Mouse (Mus musculus) heart, postnatal 0 days (tissue): ENCODE results near the gene Aig1. TPM values are rescaled to one million over a fixed set of nuclear protein-coding genes. Genes with fewer than 3 reads are reported as not detected.
"Not testable (repeated sequence)": the region's sequence is repeated elsewhere in the genome, so short reads cannot be mapped to it uniquely, and the experiment has no call there.

Experiments
- ATAC-seq: fragments of 200-750 bp; cut with Nextera tagmentation; 2 replicates; pipeline ENCODE4 v1.8.0; 2017; ENCODE audit warnings: low read depth, moderate number of reproducible peaks, moderate library complexity; ENCODE audit not compliant: insufficient read depth
- DNase-seq: peaks from one replicate; pipeline ENCODE4 v3.0.0-alpha.2; 2016; ENCODE audit warnings: low spot score
- H3K27ac ChIP-seq: fragments of 300-500 bp; sonication (generic); 2 replicates; pipeline ENCODE4 v1.5.1; 2014; ENCODE audit warnings: low read depth, mild to moderate bottlenecking
- H3K27me3 ChIP-seq: fragments of 300-500 bp; sonication (generic); 2 replicates; pipeline ENCODE4 v1.6.1; 2014; ENCODE audit warnings: low read length, mixed read lengths; ENCODE audit not compliant: control insufficient read depth, insufficient read depth
- H3K36me3 ChIP-seq: fragments of 300-500 bp; sonication (generic); replicated peaks from 2 replicates; pipeline ENCODE4 v1.6.1; 2014; ENCODE audit warnings: low read length, mixed read lengths; ENCODE audit not compliant: control insufficient read depth, insufficient read depth
- H3K4me1 ChIP-seq: fragments of 300-500 bp; sonication (generic); 2 replicates; pipeline ENCODE4 v1.6.1; 2014; ENCODE audit warnings: antibody characterized with exemption; ENCODE audit not compliant: control insufficient read depth, insufficient read depth
- H3K4me2 ChIP-seq: fragments of 300-500 bp; sonication (generic); 2 replicates; pipeline ENCODE4 v1.6.1; 2014; ENCODE audit warnings: low read depth, mild to moderate bottlenecking, low read length, moderate library complexity
- H3K4me3 ChIP-seq: fragments of 300-500 bp; sonication (generic); 2 replicates; pipeline ENCODE4 v1.5.1; 2014; ENCODE audit warnings: low read depth, low read length
- H3K9ac ChIP-seq: fragments of 300-500 bp; sonication (generic); replicated peaks from 2 replicates; pipeline ENCODE4 v1.6.1; 2014; ENCODE audit warnings: low read depth, low read length, mixed read lengths
- H3K9me3 ChIP-seq: fragments of 300-500 bp; sonication (generic); replicated peaks from 2 replicates; pipeline ENCODE4 v1.6.1; 2016; ENCODE audit warnings: low read length; ENCODE audit not compliant: control insufficient read depth
- CTCF ChIP-seq: IDR thresholded peaks from 2 replicates; pipeline ENCODE4 v1.5.1; 2016; ENCODE audit warnings: antibody characterized with exemption, control low read depth, low read depth
- EP300 ChIP-seq: IDR thresholded peaks from 2 replicates; pipeline ENCODE4 v1.6.1; 2016; ENCODE audit warnings: antibody characterized with exemption, low read depth
- WGBS: fragments of 180-500 bp; shearing (Covaris S2); extraction: QIAGEN DNeasy Blood & Tissue Kit; methylation state at CpG from one replicate; pipeline ENCODE4 v1.1.7; 2014; 5-methylcytosine and 5-hydroxymethylcytosine counted together
- polyA plus RNA-seq: library from polyadenylated mRNA; unstranded; fragments of >200 nt; fragmentation: Nextera tagmentation; extraction: Ambion mirVana; gene quantifications from 2 replicates; pipeline ENCODE4 v1.2.1, GENCODE M21; 2015
- total RNA-seq: library from RNA; depleted of rRNA; stranded (reverse); fragments of >200 nt; gene quantifications from 2 replicates; pipeline ENCODE4 v1.2.3, GENCODE M21; 2014; ENCODE audit warnings: low replicate concordance

Gene Aig1
- total and polyA plus RNA-seq, 2 experiments from 2014 or later, result 77.4 to 147 TPM

DNA sequence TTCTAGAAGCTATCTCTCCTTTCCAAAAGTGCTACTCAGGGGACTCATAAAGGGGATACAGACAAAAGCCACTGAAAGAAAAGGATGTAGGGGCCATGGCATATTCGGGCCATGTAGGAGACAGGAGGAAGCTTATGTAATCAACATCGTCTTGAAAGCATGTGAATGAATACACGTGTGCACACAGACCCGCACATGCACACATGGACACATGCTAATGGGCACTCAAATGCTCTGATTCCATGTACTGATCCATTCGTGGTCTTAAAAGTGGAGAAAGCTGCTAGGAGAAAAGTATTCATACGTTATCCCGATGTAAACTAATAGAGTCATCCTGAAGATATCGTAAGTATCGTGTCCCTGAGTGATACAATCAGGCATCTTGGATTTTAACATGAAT lies 36.8 kb upstream of the Aig1 start:
- H3K27ac ChIP-seq, result no peak overlapping the region
- TF ChIP-seq CTCF (no peak), EP300 (no peak)
- no peaks in the 10 kb centered on the region for H3K27me3 ChIP-seq
- no peak for DNase-seq
- H3K9me3 ChIP-seq, result peaks cover 3% of the 10 kb centered on the region; the same call in 1 of the 2 replicates
- H3K4me3 ChIP-seq, result no peak overlapping the region
- no peaks in the 10 kb centered on the region for H3K36me3 ChIP-seq
- no peak overlapping the region for H3K9ac ChIP-seq
- H3K4me2 ChIP-seq, result no peak overlapping the region
- 85% methylated on average over 9 of the region's 9 CpGs for WGBS
- no peak for ATAC-seq
- H3K4me1 ChIP-seq, result no peaks in the 10 kb centered on the region

DNA sequence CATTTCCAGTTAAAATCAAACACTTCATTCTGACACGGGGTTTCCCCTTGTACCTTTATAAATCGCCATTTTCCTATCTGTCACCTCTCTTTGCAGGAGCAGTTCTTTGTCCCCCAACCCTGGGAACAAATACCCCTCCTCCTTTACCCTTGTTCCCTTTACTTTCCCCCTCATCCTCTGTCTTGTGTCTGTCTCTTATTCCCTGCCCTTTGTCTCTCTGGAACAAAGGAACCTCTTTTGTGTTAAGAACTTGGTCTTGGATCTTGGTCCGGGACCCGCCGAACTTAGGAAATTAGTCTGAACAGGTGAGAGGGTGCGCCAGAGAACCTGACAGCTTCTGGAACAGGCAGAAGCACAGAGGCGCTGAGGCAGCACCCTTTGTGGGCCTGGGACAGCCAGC lies 24.0 kb upstream of the Aig1 start:
- not testable (repeated sequence) for ATAC-seq, DNase-seq, H3K4me1 ChIP-seq, H3K27ac ChIP-seq, H3K4me2 ChIP-seq, H3K36me3 ChIP-seq, H3K4me3 ChIP-seq, H3K9ac ChIP-seq, H3K9me3 ChIP-seq, H3K27me3 ChIP-seq
- 88% methylated on average over 6 of the region's 7 CpGs for WGBS

DNA sequence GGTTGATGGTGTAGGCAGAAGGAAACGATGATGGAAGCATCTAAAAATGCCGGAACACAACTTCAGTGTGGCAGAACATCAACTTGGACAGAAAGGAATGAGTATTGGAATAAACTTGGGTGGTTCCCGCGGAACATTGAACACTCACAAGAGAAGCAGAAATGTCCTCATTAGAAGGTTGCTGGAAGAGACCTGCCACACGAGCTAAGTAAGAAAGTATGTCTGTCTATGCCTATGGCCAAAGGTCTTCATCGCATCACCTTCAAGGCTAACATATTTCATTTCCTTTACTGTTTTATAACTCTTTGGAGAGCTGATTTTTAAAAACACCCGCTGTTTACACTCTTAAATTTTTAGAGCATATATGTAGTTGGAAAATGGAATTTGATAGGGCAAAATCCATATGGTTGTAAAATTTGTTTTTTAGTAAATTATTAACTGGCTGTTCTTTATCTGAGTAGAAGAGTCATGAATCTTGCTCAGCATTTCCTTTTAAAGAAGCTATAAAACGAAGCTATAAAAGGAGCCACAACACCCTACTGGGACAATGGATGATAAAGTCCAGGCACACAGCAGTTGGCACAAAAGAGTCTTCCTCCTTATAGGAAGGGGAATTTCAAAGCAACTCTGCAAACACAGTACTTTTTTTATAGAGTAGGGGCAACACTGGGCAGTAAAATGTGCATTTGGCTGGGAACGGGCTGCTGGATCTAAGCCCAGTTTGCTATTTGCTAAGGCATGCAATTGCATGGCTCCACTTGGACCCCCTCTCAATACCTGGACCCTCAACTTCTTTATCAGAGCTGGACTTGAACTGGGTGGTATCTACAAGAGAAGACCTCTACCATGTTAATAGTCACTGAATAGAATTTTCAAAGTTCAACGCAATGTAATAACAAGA lies 14.4 kb upstream of the Aig1 start:
- no peaks in the 10 kb centered on the region for H3K9me3 ChIP-seq
- no peaks in the 10 kb centered on the region; the same call in 1 of the 2 replicates for H3K4me1 ChIP-seq
- DNase-seq (no peak), ATAC-seq (no peak)
- no peaks in the 10 kb centered on the region for H3K27me3 ChIP-seq
- H3K9ac ChIP-seq, result no peak overlapping the region
- TF ChIP-seq CTCF (no peak), EP300 (no peak)
- 81% methylated on average over 10 of the region's 10 CpGs for WGBS
- no peak overlapping the region for H3K4me3 ChIP-seq
- H3K4me2 ChIP-seq, result no peak overlapping the region
- H3K27ac ChIP-seq, result no peak overlapping the region
- no peaks in the 10 kb centered on the region for H3K36me3 ChIP-seq

DNA sequence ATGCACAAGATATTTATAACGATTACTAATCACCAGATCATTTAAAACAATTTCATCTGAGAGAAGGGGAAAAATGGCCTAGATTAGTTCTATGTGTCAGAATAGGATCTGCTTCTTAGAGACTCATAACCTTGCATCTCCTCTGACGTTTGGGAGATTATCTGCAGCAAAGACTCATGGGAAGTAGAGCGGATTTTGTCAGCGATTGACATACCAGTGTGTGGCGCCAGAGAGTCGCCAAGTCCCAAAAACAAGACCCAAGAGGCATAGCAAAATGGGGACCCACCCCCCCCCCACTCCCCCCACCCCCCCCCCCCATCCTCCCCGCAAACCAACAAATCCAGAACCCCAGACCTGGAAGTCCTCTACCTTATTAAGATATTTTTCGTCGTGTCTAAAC lies 13.7 kb upstream of the Aig1 start:
- Histone ChIP-seq H3K9me3 (no peaks in the 10 kb centered on the region), H3K36me3 (no peaks in the 10 kb centered on the region), H3K9ac (no peak overlapping the region), H3K4me3 (no peak overlapping the region), H3K27me3 (no peaks in the 10 kb centered on the region), H3K27ac (no peak overlapping the region), H3K4me1 (no peaks in the 10 kb centered on the region; the same call in 1 of the 2 replicates), H3K4me2 (no peak overlapping the region)
- TF ChIP-seq EP300 (no peak), CTCF (no peak)
- DNase-seq (no peak), ATAC-seq (no peak)
- 64% methylated on average over 9 of the region's 9 CpGs for WGBS

DNA sequence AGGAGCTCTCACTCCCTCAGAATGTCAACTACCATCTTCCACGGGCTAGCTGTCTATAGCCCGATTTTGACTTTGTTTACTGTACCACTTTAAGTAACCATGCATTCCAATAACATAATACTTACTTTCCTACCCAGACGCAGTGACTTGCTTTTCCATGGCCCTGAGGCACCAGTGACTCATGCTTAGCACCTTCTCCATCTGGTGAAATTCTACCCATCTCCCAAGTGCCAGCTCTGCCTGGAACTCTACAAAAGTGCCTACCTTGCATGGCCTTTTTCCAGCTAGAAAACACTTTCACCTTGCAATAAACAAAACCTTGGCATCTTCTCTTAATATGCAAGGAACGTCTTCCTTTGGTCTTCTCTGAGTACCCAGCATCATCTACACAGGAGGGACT lies 9.9 kb upstream of the Aig1 start:
- Histone ChIP-seq H3K27me3 (no peaks in the 10 kb centered on the region), H3K9ac (no peak overlapping the region), H3K4me2 (no peak overlapping the region), H3K36me3 (no peaks in the 10 kb centered on the region), H3K9me3 (no peaks in the 10 kb centered on the region), H3K4me1 (no peaks in the 10 kb centered on the region), H3K27ac (no peak overlapping the region), H3K4me3 (no peak overlapping the region)
- no peak for ATAC-seq
- no peak for DNase-seq
- WGBS, result 77% methylated on average over 4 of the region's 4 CpGs
- no peak for TF ChIP-seq CTCF
- no peak for TF ChIP-seq EP300

DNA sequence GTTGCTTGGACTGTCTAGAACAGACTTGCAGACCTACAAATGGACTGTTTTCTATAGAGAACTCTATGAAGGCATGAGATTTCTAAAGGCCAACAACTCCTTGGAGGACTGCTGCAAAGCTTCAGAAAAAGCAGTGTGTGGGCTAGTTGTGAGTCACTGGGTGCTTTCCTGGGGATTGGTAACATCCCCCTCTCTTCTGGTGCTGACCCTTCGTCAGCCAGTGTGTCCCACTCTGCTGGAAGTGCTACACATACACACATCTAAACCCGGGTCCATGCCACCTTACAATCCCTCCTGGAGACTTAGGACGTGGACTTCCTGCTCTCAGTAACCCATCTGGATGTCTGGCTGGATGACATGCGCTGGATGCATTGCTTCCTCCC lies 6.2 kb upstream of the Aig1 start:
- Histone ChIP-seq H3K27ac (no peak overlapping the region), H3K4me1 (no peaks in the 10 kb centered on the region), H3K9me3 (peaks cover 4% of the 10 kb centered on the region), H3K27me3 (no peaks in the 10 kb centered on the region), H3K36me3 (no peaks in the 10 kb centered on the region), H3K4me2 (no peak overlapping the region), H3K4me3 (no peak overlapping the region), H3K9ac (no peak overlapping the region)
- WGBS, result 74% methylated on average over 4 of the region's 4 CpGs
- DNase-seq, result no peak
- ATAC-seq, result no peak
- no peak for TF ChIP-seq EP300
- no peak for TF ChIP-seq CTCF
